Mouse (Mus musculus): ENCODE data around the gene Ubxn1.

- TF ChIP-seq POLR2A (IDR thresholded peaks at IDR 0.05; ENCODE audit: low read depth, low read length): no peak
- TF ChIP-seq CTCF (conservative IDR thresholded peaks at IDR 0.05; ENCODE audit: insufficient read depth, insufficient read length, low read depth, low read length): no peak
These were observed 24.2 kb downstream of the Ubxn1 start for GRCm38 (mm10) chr19:8895397-8895960.
